Mouse (Mus musculus) forebrain, embryonic 15.5 days (tissue): ENCODE results near the gene Aff3. TPM values are rescaled to one million over a fixed set of nuclear protein-coding genes. Genes with fewer than 3 reads are reported as not detected.

ENCODE experiments used
- ATAC-seq: fragments of 200-750 bp; cut with Nextera tagmentation; replicated peaks from 2 replicates; pipeline ENCODE4 v1.8.0; 2017; ENCODE audit warnings: mild to moderate bottlenecking, moderate TSS enrichment, moderate library complexity
- H3K27ac ChIP-seq: fragments of 300-500 bp; sonication (generic); replicated peaks from 2 replicates; pipeline ENCODE4 v1.5.1; 2015; ENCODE audit warnings: mild to moderate bottlenecking, inconsistent platforms
- H3K27me3 ChIP-seq: fragments of 300-500 bp; sonication (generic); 2 replicates; pipeline ENCODE4 v1.6.1; 2015; ENCODE audit warnings: inconsistent platforms
- H3K36me3 ChIP-seq: fragments of 300-500 bp; sonication (generic); 2 replicates; pipeline ENCODE4 v1.6.1; 2015; ENCODE audit warnings: mild to moderate bottlenecking, inconsistent platforms
- H3K4me1 ChIP-seq: fragments of 300-500 bp; sonication (generic); 2 replicates; pipeline ENCODE4 v1.6.1; 2015; ENCODE audit warnings: inconsistent platforms
- H3K4me2 ChIP-seq: fragments of 300-500 bp; sonication (generic); replicated peaks from 2 replicates; pipeline ENCODE4 v1.6.1; 2015; ENCODE audit warnings: mild to moderate bottlenecking, inconsistent platforms
- H3K4me3 ChIP-seq: fragments of 300-500 bp; sonication (generic); 2 replicates; pipeline ENCODE4 v1.5.1; 2015; ENCODE audit warnings: mild to moderate bottlenecking, inconsistent platforms
- H3K9ac ChIP-seq: fragments of 300-500 bp; sonication (generic); replicated peaks from 2 replicates; pipeline ENCODE4 v1.6.1; 2015; ENCODE audit warnings: mild to moderate bottlenecking, inconsistent platforms
- H3K9me3 ChIP-seq: fragments of 300-500 bp; sonication (generic); 2 replicates; pipeline ENCODE4 v1.6.1; 2016; ENCODE audit warnings: inconsistent platforms
- WGBS: fragments of 180-500 bp; shearing (Covaris S2); methylation state at CpG from one replicate; pipeline ENCODE4 v1.1.7; 2015; ENCODE audit warnings: mixed read lengths; 5-methylcytosine and 5-hydroxymethylcytosine counted together
- polyA plus RNA-seq: library from polyadenylated mRNA; unstranded; fragments of >200 nt; fragmentation: Nextera tagmentation; extraction: Ambion mirVana; gene quantifications from 2 replicates; pipeline ENCODE4 v1.2.1, GENCODE M21; 2015

The Aff3 gene
- polyA plus RNA-seq, 1 experiment from 2014 or later, result 36.9 TPM

DNA sequence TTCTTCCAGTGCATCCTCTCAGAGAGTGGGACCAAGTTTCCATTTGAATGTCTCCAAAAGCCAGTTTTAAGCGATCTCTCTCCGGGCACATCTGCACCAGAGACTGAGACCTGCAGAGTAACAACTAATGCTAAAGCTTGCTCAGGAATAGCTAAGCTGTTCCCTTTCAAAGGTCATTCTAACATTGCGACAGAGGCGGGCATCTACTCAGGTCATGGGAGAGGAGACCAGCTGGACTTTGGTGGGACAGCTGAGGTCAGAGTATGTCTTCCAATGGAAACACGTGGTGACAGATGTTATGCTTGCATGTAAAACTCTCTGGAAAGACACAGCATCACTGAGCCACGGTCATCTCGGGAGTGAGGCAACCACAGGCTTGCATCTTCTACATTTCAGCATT, 488.7 kb downstream of the Aff3 start:
- ATAC-seq, result no peak
- no peaks in the 10 kb centered on the region for H3K4me1 ChIP-seq
- no peak overlapping the region for H3K4me3 ChIP-seq
- H3K9ac ChIP-seq, result no peak overlapping the region
- no peak overlapping the region for H3K27ac ChIP-seq
- peaks cover 25% of the 10 kb centered on the region for H3K36me3 ChIP-seq
- H3K4me2 ChIP-seq, result no peak overlapping the region
- no peaks in the 10 kb centered on the region for H3K9me3 ChIP-seq
- 93% methylated on average over 7 of the region's 7 CpGs for WGBS
- no peaks in the 10 kb centered on the region for H3K27me3 ChIP-seq

GRCm38 (mm10) chr1:38171874-38172273, 492.9 kb downstream of the Aff3 start:
- Histone ChIP-seq H3K27ac (no peak overlapping the region), H3K27me3 (no peaks in the 10 kb centered on the region), H3K9ac (no peak overlapping the region), H3K4me3 (no peak overlapping the region), H3K36me3 (peaks cover 3% of the 10 kb centered on the region; the same call in 1 of the 2 replicates), H3K9me3 (no peaks in the 10 kb centered on the region), H3K4me1 (no peaks in the 10 kb centered on the region), H3K4me2 (no peak overlapping the region)
- no peak for ATAC-seq
- 96% methylated on average over 4 of the region's 4 CpGs for WGBS

GRCm38 (mm10) chr1:38165696-38166095, 499.1 kb downstream of the Aff3 start:
- H3K36me3 ChIP-seq, result no peaks in the 10 kb centered on the region
- H3K9me3 ChIP-seq, result no peaks in the 10 kb centered on the region
- no peaks in the 10 kb centered on the region for H3K4me1 ChIP-seq
- H3K27ac ChIP-seq, result no peak overlapping the region
- H3K27me3 ChIP-seq, result no peaks in the 10 kb centered on the region
- H3K9ac ChIP-seq, result no peak overlapping the region
- ATAC-seq, result no peak
- no peak overlapping the region for H3K4me2 ChIP-seq
- 55% methylated on average over 2 of the region's 2 CpGs for WGBS
- H3K4me3 ChIP-seq, result no peak overlapping the region

GRCm38 (mm10) chr1:38150086-38150485, 514.7 kb downstream of the Aff3 start:
- Histone ChIP-seq H3K9ac (no peak overlapping the region), H3K4me3 (no peak overlapping the region), H3K36me3 (no peaks in the 10 kb centered on the region), H3K27me3 (no peaks in the 10 kb centered on the region), H3K9me3 (no peaks in the 10 kb centered on the region), H3K4me2 (no peak overlapping the region), H3K27ac (no peak overlapping the region), H3K4me1 (no peaks in the 10 kb centered on the region)
- 90% methylated on average over 5 of the region's 5 CpGs for WGBS
- no peak for ATAC-seq

- Histone ChIP-seq H3K4me1 (no peaks in the 10 kb centered on the region), H3K4me3 (no peak overlapping the region), H3K27ac (no peak overlapping the region), H3K27me3 (no peaks in the 10 kb centered on the region), H3K36me3 (no peaks in the 10 kb centered on the region), H3K9me3 (no peaks in the 10 kb centered on the region), H3K9ac (no peak overlapping the region), H3K4me2 (no peak overlapping the region)
- WGBS, result 92% methylated on average over 4 of the region's 4 CpGs
- ATAC-seq, result no peak
Measured at GRCm38 (mm10) chr1:38146008-38146407, 518.7 kb downstream of the Aff3 start.

DNA sequence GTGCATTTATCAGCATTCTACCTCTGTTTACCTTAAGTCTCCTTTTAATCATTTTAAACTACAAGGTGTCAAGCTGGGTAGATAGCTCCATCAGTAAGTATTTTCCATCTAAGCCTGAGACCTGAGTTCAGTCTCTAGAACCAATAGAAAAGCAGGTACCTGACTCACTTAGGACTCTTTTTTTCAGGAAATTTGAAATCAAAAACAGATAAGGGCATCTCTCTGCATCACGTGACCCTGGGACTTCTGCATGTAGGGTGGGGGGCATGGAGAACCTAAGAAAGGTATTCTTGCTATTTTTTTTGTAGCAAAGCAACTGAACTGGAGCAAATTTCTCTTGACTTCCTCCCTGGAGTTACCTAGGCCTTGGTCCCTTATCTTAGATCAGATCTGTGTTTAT, 523.4 kb downstream of the Aff3 start:
- no peaks in the 10 kb centered on the region for H3K9me3 ChIP-seq

GRCm38 (mm10) chr1:38140911-38141310, 523.8 kb downstream of the Aff3 start:
- Histone ChIP-seq H3K9me3 (no peaks in the 10 kb centered on the region), H3K27me3 (no peaks in the 10 kb centered on the region), H3K9ac (no peak overlapping the region), H3K4me3 (no peak overlapping the region), H3K4me2 (no peak overlapping the region), H3K36me3 (no peaks in the 10 kb centered on the region), H3K27ac (no peak overlapping the region), H3K4me1 (no peaks in the 10 kb centered on the region)
- 88% methylated on average over 2 of the region's 2 CpGs for WGBS
- no peak for ATAC-seq

More for the DNA sequence above, 523.4 kb downstream of the Aff3 start:
- Histone ChIP-seq H3K4me2 (no peak overlapping the region), H3K9ac (no peak overlapping the region), H3K4me1 (no peaks in the 10 kb centered on the region), H3K4me3 (no peak overlapping the region), H3K36me3 (no peaks in the 10 kb centered on the region), H3K27ac (no peak overlapping the region), H3K27me3 (no peaks in the 10 kb centered on the region)
- WGBS, result 82% methylated on average over 1 of the region's 1 CpGs
- no peak for ATAC-seq

GRCm38 (mm10) chr1:38139396-38139795, 525.4 kb downstream of the Aff3 start:
- Histone ChIP-seq H3K27me3 (no peaks in the 10 kb centered on the region), H3K9me3 (no peaks in the 10 kb centered on the region), H3K4me2 (no peak overlapping the region), H3K9ac (no peak overlapping the region), H3K27ac (no peak overlapping the region), H3K4me3 (no peak overlapping the region), H3K36me3 (no peaks in the 10 kb centered on the region), H3K4me1 (no peaks in the 10 kb centered on the region)
- WGBS, result 83% methylated on average over 2 of the region's 2 CpGs
- ATAC-seq, result no peak

- WGBS, result 67% methylated on average over 6 of the region's 6 CpGs
- Histone ChIP-seq H3K4me3 (no peak overlapping the region), H3K4me2 (no peak overlapping the region), H3K36me3 (no peaks in the 10 kb centered on the region), H3K27ac (no peak overlapping the region), H3K4me1 (peaks cover 18% of the 10 kb centered on the region), H3K9me3 (no peaks in the 10 kb centered on the region), H3K27me3 (no peaks in the 10 kb centered on the region), H3K9ac (no peak overlapping the region)
- no peak for ATAC-seq
Measured at GRCm38 (mm10) chr1:38132942-38133341, 531.8 kb downstream of the Aff3 start.

GRCm38 (mm10) chr1:38130715-38131483, 533.9 kb downstream of the Aff3 start:
- no peak overlapping the region for H3K9ac ChIP-seq
- no peaks in the 10 kb centered on the region for H3K27me3 ChIP-seq
- H3K4me1 ChIP-seq, result peaks cover 33% of the 10 kb centered on the region
- 52% methylated on average over 10 of the region's 10 CpGs for WGBS
- no peak for ATAC-seq
- no peaks in the 10 kb centered on the region for H3K36me3 ChIP-seq
- no peak overlapping the region for H3K4me2 ChIP-seq
- H3K27ac ChIP-seq, result peak overlapping the region; percentile 92; the same call in 1 of the 2 replicates
- no peak overlapping the region for H3K4me3 ChIP-seq
- no peaks in the 10 kb centered on the region for H3K9me3 ChIP-seq

DNA sequence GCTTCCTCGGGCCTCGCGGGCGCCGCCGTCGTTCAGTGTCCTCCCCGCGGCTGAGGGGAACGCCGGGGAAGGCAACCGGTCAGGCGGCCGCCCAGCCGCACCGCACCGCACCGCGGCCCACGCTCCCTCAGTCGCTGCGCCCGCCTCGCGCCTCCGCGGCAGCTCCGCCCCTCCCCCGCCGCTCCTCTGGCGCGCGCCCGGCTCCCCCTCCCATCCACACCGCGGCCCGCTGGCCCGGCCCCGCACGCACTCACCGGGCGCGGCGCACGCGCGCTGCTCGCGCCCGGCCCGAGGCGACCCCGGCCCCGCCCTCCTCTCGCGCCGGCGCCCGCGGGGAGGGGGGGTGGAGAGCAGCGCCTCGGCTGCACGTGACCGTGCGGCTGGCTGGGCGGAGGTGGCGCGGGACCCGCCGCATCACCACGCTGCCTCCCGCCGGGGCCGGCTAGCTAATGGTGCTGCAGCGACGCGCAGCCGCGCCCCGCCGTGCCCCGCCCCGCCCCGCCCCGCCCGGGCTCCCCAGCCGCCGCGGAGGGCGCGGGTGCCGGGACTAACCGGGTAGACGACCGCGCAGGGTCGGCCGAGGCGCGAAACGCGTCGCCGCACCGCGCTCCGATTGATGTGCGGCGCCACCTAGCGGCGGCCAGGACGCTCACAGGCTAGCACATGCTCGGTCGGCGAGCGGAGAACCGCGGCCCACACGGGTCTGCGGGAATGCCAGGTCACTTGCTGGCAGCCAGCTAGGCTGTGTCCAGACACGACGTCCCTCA, 535.1 kb downstream of the Aff3 start, which contains the start of gene Rev1:
Gene Rev1, minus strand, starts transcription at position 301 of the 767 bp plus-strand sequence.
- no peaks in the 10 kb centered on the region for H3K9me3 ChIP-seq

GRCm38 (mm10) chr1:38128919-38129436, 535.8 kb downstream of the Aff3 start:
- no peaks in the 10 kb centered on the region for H3K27me3 ChIP-seq
- H3K27ac ChIP-seq, result peak overlapping the region; percentile 92
- peak overlapping the region; percentile 81 for H3K9ac ChIP-seq
- H3K4me2 ChIP-seq, result peak overlapping the region; percentile 83
- H3K9me3 ChIP-seq, result no peaks in the 10 kb centered on the region
- WGBS, result under 1% methylated on average over 33 of the region's 68 CpGs
- H3K4me3 ChIP-seq, result peak overlapping the region; percentile 85
- H3K4me1 ChIP-seq, result peaks cover 33% of the 10 kb centered on the region
- ATAC-seq, result no peak; the same call in 1 of the 2 replicates
- no peaks in the 10 kb centered on the region for H3K36me3 ChIP-seq

More for the DNA sequence above, 535.1 kb downstream of the Aff3 start, which contains the start of gene Rev1:
- WGBS, result under 1% methylated on average over 94 of the region's 122 CpGs
- H3K4me1 ChIP-seq, result peaks cover 33% of the 10 kb centered on the region
- no peaks in the 10 kb centered on the region for H3K27me3 ChIP-seq
- peak within 1 kb of the TSS; percentile 92 for H3K27ac ChIP-seq
- H3K9ac ChIP-seq, result peak within 1 kb of the TSS; percentile 81
- peak within 1 kb of the TSS; percentile 83 for H3K4me2 ChIP-seq
- H3K36me3 ChIP-seq, result no peaks in the 10 kb centered on the region
- peak; percentile 94 for ATAC-seq
- H3K4me3 ChIP-seq, result peak within 1 kb of the TSS; percentile 85
